Mouse (Mus musculus): ENCODE results near the gene Rbms3. TPM values are rescaled to one million over a fixed set of nuclear protein-coding genes. Genes with fewer than 3 reads are reported as not detected.

Rbms3 gene
- total RNA-seq, 2 experiments from 2014 or later, result 19.8 to 27.8 TPM

- no peak for DNase-seq (ENCODE audit: low spot score in 2 of 2)
Measured at GRCm38 (mm10) chr9:117491866-117492265, 137.8 kb downstream of the Rbms3 start.

GRCm38 (mm10) chr9:117484396-117484795, 145.3 kb downstream of the Rbms3 start:
- no peak for DNase-seq (ENCODE audit: low spot score in 2 of 2)

GRCm38 (mm10) chr9:117476753-117477152, 153.0 kb downstream of the Rbms3 start:
- DNase-seq (ENCODE audit: low spot score in 2 of 2), result no peak

GRCm38 (mm10) chr9:117452816-117453215, 176.9 kb downstream of the Rbms3 start:
- DNase-seq (ENCODE audit: low spot score in 2 of 2), result no peak

- DNase-seq (ENCODE audit: low spot score in 2 of 2), result no peak
Measured at GRCm38 (mm10) chr9:117442611-117443010, 187.1 kb downstream of the Rbms3 start.

- DNase-seq (ENCODE audit: low spot score in 2 of 2), result no peak
Measured at GRCm38 (mm10) chr9:117435856-117436255, 193.9 kb downstream of the Rbms3 start.

GRCm38 (mm10) chr9:117430670-117431069, 199.0 kb downstream of the Rbms3 start:
- no peak for DNase-seq (ENCODE audit: low spot score in 2 of 2)

- no peak for DNase-seq (ENCODE audit: low spot score in 2 of 2)
Measured at GRCm38 (mm10) chr9:117429217-117430105, 200.3 kb downstream of the Rbms3 start.

- no peak for DNase-seq (ENCODE audit: low spot score in 2 of 2)
Measured at GRCm38 (mm10) chr9:117423259-117423658, 206.5 kb downstream of the Rbms3 start.

GRCm38 (mm10) chr9:117419874-117420485, 209.7 kb downstream of the Rbms3 start:
- no peak for DNase-seq (ENCODE audit: low spot score in 2 of 2)

- DNase-seq (ENCODE audit: low spot score in 2 of 2), result no peak
Measured at GRCm38 (mm10) chr9:117413181-117413580, 216.5 kb downstream of the Rbms3 start.

GRCm38 (mm10) chr9:117412584-117412983, 217.1 kb downstream of the Rbms3 start:
- no peak for DNase-seq (ENCODE audit: low spot score in 2 of 2)

GRCm38 (mm10) chr9:117404621-117405020, 225.1 kb downstream of the Rbms3 start:
- no peak for DNase-seq (ENCODE audit: low spot score in 2 of 2)

GRCm38 (mm10) chr9:117400262-117400671, 229.4 kb downstream of the Rbms3 start:
- no peak for DNase-seq (ENCODE audit: low spot score in 2 of 2)

- DNase-seq (ENCODE audit: low spot score in 2 of 2), result no peak
Measured at GRCm38 (mm10) chr9:117397071-117397470, 232.6 kb downstream of the Rbms3 start.

GRCm38 (mm10) chr9:117396586-117396985, 233.1 kb downstream of the Rbms3 start:
- DNase-seq (ENCODE audit: low spot score in 2 of 2), result no peak

GRCm38 (mm10) chr9:117393626-117394525, 235.8 kb downstream of the Rbms3 start:
- DNase-seq (ENCODE audit: low spot score in 2 of 2), result peak in 1 of 2 experiments; percentile 3

GRCm38 (mm10) chr9:117388024-117388423, 241.7 kb downstream of the Rbms3 start:
- no peak for DNase-seq (ENCODE audit: low spot score in 2 of 2)

GRCm38 (mm10) chr9:117380876-117381275, 248.8 kb downstream of the Rbms3 start:
- DNase-seq (ENCODE audit: low spot score in 2 of 2), result no peak

- DNase-seq (ENCODE audit: low spot score in 2 of 2), result no peak
Measured at GRCm38 (mm10) chr9:117380076-117380475, 249.6 kb downstream of the Rbms3 start.

- no peak for DNase-seq (ENCODE audit: low spot score in 2 of 2)
Measured at GRCm38 (mm10) chr9:117379448-117379983, 250.2 kb downstream of the Rbms3 start.

Measured in adrenal gland, adult 18-20 months (tissue).